Comparison of ENCODE assay signal across 12 mouse cellular contexts in genomic region chr2:79351179-79352099, GRCm38 (mm10).
DNase-seq lines count a peak whose midpoint lies in the region; ATAC-seq and TF ChIP-seq lines count a peak whose summit lies in the region.
"Had no signal": no experiment of that assay in that cellular context is flagged by ENCODE, and none has a peak within 500 bp of the region (broad histone marks: within the 10 kb centered on the region; RNA-seq: fewer than 3 reads in every experiment).

No protein-coding gene starts in this region.

- H3K4me2 ChIP-seq in lung, embryonic 14.5 days = no peak overlapping the region
- no peak overlapping the region for H3K4me2 ChIP-seq in hindbrain, embryonic 12.5 days (replicated peaks)
- no peak overlapping the region for H3K4me2 ChIP-seq in midbrain, embryonic 14.5 days (ENCODE audit: low read length)
- H3K4me2 ChIP-seq in kidney, embryonic 16.5 days (replicated peaks; ENCODE audit: low read depth, low read length) = no peak overlapping the region

- H3K9me3 ChIP-seq in lung, embryonic 14.5 days (ENCODE audit: low read depth, low read length) = no peaks in the 10 kb centered on the region
- no peaks in the 10 kb centered on the region for H3K9me3 ChIP-seq in hindbrain, embryonic 12.5 days (replicated peaks)
- H3K9me3 ChIP-seq in midbrain, embryonic 14.5 days (ENCODE audit: control insufficient read depth, low read length) = no peaks in the 10 kb centered on the region
- no peaks in the 10 kb centered on the region for H3K9me3 ChIP-seq in kidney, embryonic 16.5 days (ENCODE audit: low read length)

- no peaks in the 10 kb centered on the region for H3K4me1 ChIP-seq in lung, embryonic 14.5 days (ENCODE audit: insufficient read depth)
- H3K4me1 ChIP-seq in hindbrain, embryonic 12.5 days = no peaks in the 10 kb centered on the region
- H3K4me1 ChIP-seq in midbrain, embryonic 14.5 days (ENCODE audit: control insufficient read depth, insufficient read depth, low read length) = 0 out of 2 replicates have a peak, but pooled peaks cover 4% of the 10 kb centered on the region
- no peaks in the 10 kb centered on the region for H3K4me1 ChIP-seq in kidney, embryonic 16.5 days (ENCODE audit: insufficient read depth, low read length)

- no peak overlapping the region for H3K4me3 ChIP-seq in lung, embryonic 14.5 days (ENCODE audit: low read depth, low read length)
- H3K4me3 ChIP-seq in hindbrain, embryonic 12.5 days = no peak overlapping the region
- H3K4me3 ChIP-seq in midbrain, embryonic 14.5 days (replicated peaks; ENCODE audit: low read depth, low read length) = no peak overlapping the region
- no peak overlapping the region for H3K4me3 ChIP-seq in kidney, embryonic 16.5 days (ENCODE audit: low read length)
- H3K4me3 ChIP-seq: layer of hippocampus, adult 2 months had no signal

- ATAC-seq in lung, embryonic 14.5 days (ENCODE audit: insufficient read depth) = no peak
- peak; percentile 78 for ATAC-seq in hindbrain, embryonic 12.5 days (ENCODE audit: low FRiP score)
- ATAC-seq in midbrain, embryonic 14.5 days (ENCODE audit: low FRiP score, low TSS enrichment) = peak; percentile 17; the same call in 1 of the 2 replicates
- no peak for ATAC-seq in kidney, embryonic 16.5 days (ENCODE audit: low FRiP score, low TSS enrichment)

- intact Hi-C loops in left cerebral cortex, postnatal 36 days (cut with DNase I) = no loop called here

- no peak for TF ChIP-seq CTCF in lung, embryonic 14.5 days (IDR thresholded peaks at IDR 0.05; ENCODE audit: low read depth)

- no peak overlapping the region for H3K27ac ChIP-seq in lung, embryonic 14.5 days (ENCODE audit: low read depth)
- no peak overlapping the region for H3K27ac ChIP-seq in hindbrain, embryonic 12.5 days
- H3K27ac ChIP-seq in midbrain, embryonic 14.5 days (replicated peaks; ENCODE audit: low read depth, low read length) = no peak overlapping the region
- no peak overlapping the region for H3K27ac ChIP-seq in kidney, embryonic 16.5 days (ENCODE audit: low read length)
- H3K27ac ChIP-seq: layer of hippocampus, adult 2 months had no signal

- no peak overlapping the region for H3K9ac ChIP-seq in lung, embryonic 14.5 days
- no peak overlapping the region for H3K9ac ChIP-seq in hindbrain, embryonic 12.5 days
- H3K9ac ChIP-seq in midbrain, embryonic 14.5 days (replicated peaks; ENCODE audit: low read length) = no peak overlapping the region
- H3K9ac ChIP-seq in kidney, embryonic 16.5 days (replicated peaks; ENCODE audit: low read length) = no peak overlapping the region

- H3K27me3 ChIP-seq in lung, embryonic 14.5 days (ENCODE audit: insufficient read depth, low read length) = no peaks in the 10 kb centered on the region
- H3K27me3 ChIP-seq in hindbrain, embryonic 12.5 days = no peaks in the 10 kb centered on the region
- H3K27me3 ChIP-seq in midbrain, embryonic 14.5 days (ENCODE audit: control insufficient read depth, insufficient read depth, low read length) = no peaks in the 10 kb centered on the region
- no peaks in the 10 kb centered on the region for H3K27me3 ChIP-seq in kidney, embryonic 16.5 days (ENCODE audit: insufficient read depth, low read length)

- DNase-seq in lung, embryonic 14.5 days = peak; percentile 36
- no peak for DNase-seq in lung, postnatal 14 days
- DNase-seq in midbrain, embryonic 14.5 days = peak; percentile 75
- no peak for DNase-seq in spleen, postnatal 36 days (ENCODE audit: low spot score in 2 of 2)
- DNase-seq in heart, adult 9 months (ENCODE audit: low spot score in 2 of 2) = no peak
- no peak for DNase-seq in left cerebral cortex, postnatal 36 days (ENCODE audit: low spot score in 2 of 2)
- DNase-seq: cerebellum, adult 18-20 months; heart, postnatal 10 days; kidney, adult 18-20 months had no signal

- no peaks in the 10 kb centered on the region for H3K36me3 ChIP-seq in lung, embryonic 14.5 days (ENCODE audit: insufficient read depth)
- H3K36me3 ChIP-seq in hindbrain, embryonic 12.5 days = no peaks in the 10 kb centered on the region
- H3K36me3 ChIP-seq in midbrain, embryonic 14.5 days (ENCODE audit: control insufficient read depth, insufficient read depth, low read length) = no peaks in the 10 kb centered on the region
- no peaks in the 10 kb centered on the region for H3K36me3 ChIP-seq in kidney, embryonic 16.5 days (ENCODE audit: insufficient read depth, low read length)

- 71% methylated on average over 6 of the region's 6 CpGs for WGBS in lung, embryonic 14.5 days
- WGBS in hindbrain, embryonic 12.5 days = 76% methylated on average over 6 of the region's 6 CpGs
- 54% methylated on average over 6 of the region's 6 CpGs for WGBS in midbrain, embryonic 14.5 days
- WGBS in kidney, embryonic 16.5 days = 86% methylated on average over 6 of the region's 6 CpGs

Comparison
In these comparisons a context has a peak if more than half of its experiments do, and no peak if none do; other contexts are left out.
1. DNase-seq: peak in lung, embryonic 14.5 days (single experiment) and midbrain, embryonic 14.5 days (single experiment); none in lung, postnatal 14 days (single experiment), spleen, postnatal 36 days (0 of 2), heart, adult 9 months (0 of 2) and left cerebral cortex, postnatal 36 days (0 of 2).
2. ATAC-seq: peak in hindbrain, embryonic 12.5 days (single experiment) and midbrain, embryonic 14.5 days (single experiment); none in lung, embryonic 14.5 days (single experiment) and kidney, embryonic 16.5 days (single experiment).